Mouse (Mus musculus) stomach, postnatal 0 days (tissue): ENCODE measurements around the gene Ceacam15.
A peak's percentile ranks its signal among the peaks of the same experiment; 100 is the strongest.

Experiments used
- CTCF ChIP-seq: IDR thresholded peaks from 2 replicates; pipeline ENCODE4 v1.5.1; 2016; ENCODE audit warnings: antibody characterized with exemption, low read depth, mild to moderate bottlenecking, moderate library complexity
- EP300 ChIP-seq: optimal IDR thresholded peaks from 2 replicates; pipeline ENCODE3; 2016; ENCODE audit warnings: antibody characterized with exemption

- peak; percentile 66 for TF ChIP-seq CTCF
- TF ChIP-seq EP300, result no peak
Observed at GRCm38 (mm10) chr7:16699042-16699441, 23.5 kb upstream of the Ceacam15 start.
